Comparison of ENCODE assay signal across 22 mouse cellular contexts in genomic region chr4:144965255-144965654, GRCm38 (mm10).
"Had no signal": no experiment of that assay in that cellular context is flagged by ENCODE, and none has a peak within 500 bp of the region (broad histone marks: within the 10 kb centered on the region; RNA-seq: fewer than 3 reads in every experiment).

No protein-coding gene starts in this region.

- H3K9ac ChIP-seq: limb, embryonic 12.5 days; limb, embryonic 15.5 days; liver, embryonic 14.5 days; liver, postnatal 0 days; lung, embryonic 14.5 days; neural tube, embryonic 13.5 days had no signal

- ATAC-seq: liver, postnatal 0 days; lung, postnatal 0 days; midbrain, embryonic 16.5 days had no signal

- H3K27me3 ChIP-seq: limb, embryonic 12.5 days; limb, embryonic 15.5 days; neural tube, embryonic 13.5 days had no signal

- H3K27ac ChIP-seq: limb, embryonic 12.5 days; limb, embryonic 15.5 days; liver, embryonic 14.5 days; macrophage; neural tube, embryonic 13.5 days; stomach, postnatal 0 days had no signal

- H3K4me2 ChIP-seq: limb, embryonic 12.5 days; limb, embryonic 15.5 days; liver, embryonic 11.5 days; lung, embryonic 14.5 days; neural tube, embryonic 13.5 days had no signal

- H3K4me3 ChIP-seq: limb, embryonic 12.5 days; limb, embryonic 15.5 days; myocyte; neural tube, embryonic 13.5 days had no signal

- DNase-seq: kidney, adult 2 months; kidney, postnatal 14 days; kidney, postnatal 4 days; left cerebral cortex, postnatal 4 days; liver, postnatal 0 days; lung, embryonic 14.5 days; right cerebral cortex, adult 18-20 months; right cerebral cortex, postnatal 14 days; right cerebral cortex, postnatal 4 days; thymus, adult 2 months; thymus, postnatal 14 days; thymus, postnatal 4 days had no signal

- H3K9me3 ChIP-seq: limb, embryonic 12.5 days; limb, embryonic 15.5 days; neural tube, embryonic 13.5 days had no signal
